Mouse (Mus musculus) gastrocnemius, postnatal 10 days (tissue): ENCODE results near the gene Plekhn1. TPM values are rescaled to one million over a fixed set of nuclear protein-coding genes. Genes with fewer than 3 reads are reported as not detected.

Experiments
- DNase-seq: peaks from one replicate; pipeline ENCODE4 v3.0.0; 2021; ENCODE audit warnings: mixed read lengths
- total RNA-seq, 2 experiments: library from RNA; stranded (reverse); gene quantifications; 2 replicates each; pipeline ENCODE4 v1.2.3; 2021

Plekhn1 gene
- total RNA-seq, 2 experiments from 2014 or later = 6.5 to 8.7 TPM

- DNase-seq = no peak
Observed at GRCm38 (mm10) chr4:156213134-156213533, 21.5 kb downstream of the Plekhn1 start.

GRCm38 (mm10) chr4:156209963-156210635 is 24.6 kb downstream of the Plekhn1 start:
- DNase-seq = no peak

GRCm38 (mm10) chr4:156208872-156209271 is 25.8 kb downstream of the Plekhn1 start:
- no peak for DNase-seq

- peak; percentile 40 for DNase-seq
Observed at GRCm38 (mm10) chr4:156203413-156204131, 31.1 kb downstream of the Plekhn1 start.

GRCm38 (mm10) chr4:156203001-156203412 is 31.6 kb downstream of the Plekhn1 start, which contains the start of gene AW011738:
Gene AW011738 (plus strand): TSS chr4:156203304.
- peak; percentile 61 for DNase-seq

- DNase-seq = no peak
Observed at GRCm38 (mm10) chr4:156202462-156202893, 32.2 kb downstream of the Plekhn1 start.

- DNase-seq = no peak
Observed at GRCm38 (mm10) chr4:156200623-156201475, 33.8 kb downstream of the Plekhn1 start, which contains the start of gene Isg15. Gene Isg15 (minus strand): TSS chr4:156200818.

GRCm38 (mm10) chr4:156197829-156198205 is 36.8 kb downstream of the Plekhn1 start:
- DNase-seq = peak; percentile 92

GRCm38 (mm10) chr4:156197131-156197828 is 37.4 kb downstream of the Plekhn1 start, which contains the start of gene Agrn:
Gene Agrn (minus strand): TSS chr4:156197488.
- peak; percentile 76 for DNase-seq

GRCm38 (mm10) chr4:156195927-156196870 is 38.5 kb downstream of the Plekhn1 start:
- peak; percentile 52 for DNase-seq

GRCm38 (mm10) chr4:156194346-156194745 is 40.3 kb downstream of the Plekhn1 start:
- no peak for DNase-seq

- no peak for DNase-seq
Observed at GRCm38 (mm10) chr4:156193906-156194305, 40.8 kb downstream of the Plekhn1 start.

GRCm38 (mm10) chr4:156193200-156193590 is 41.5 kb downstream of the Plekhn1 start:
- DNase-seq = no peak

- DNase-seq = no peak
Observed at GRCm38 (mm10) chr4:156192421-156193199, 42.0 kb downstream of the Plekhn1 start.

GRCm38 (mm10) chr4:156188811-156189323 is 45.8 kb downstream of the Plekhn1 start:
- no peak for DNase-seq

GRCm38 (mm10) chr4:156188162-156188810 is 46.4 kb downstream of the Plekhn1 start:
- no peak for DNase-seq

GRCm38 (mm10) chr4:156185950-156186850 is 48.5 kb downstream of the Plekhn1 start:
- no peak for DNase-seq

- DNase-seq = no peak
Observed at GRCm38 (mm10) chr4:156185456-156185949, 49.2 kb downstream of the Plekhn1 start.
